Mouse (Mus musculus) myocyte (in vitro differentiated cells): ENCODE results near the gene Camk2d. TPM values are rescaled to one million over a fixed set of nuclear protein-coding genes. Genes with fewer than 3 reads are reported as not detected.

Experiments used
- H3K27me3 ChIP-seq: one replicate; pipeline ENCODE4 v1.6.1; 2011; ENCODE audit not compliant: control insufficient read depth, insufficient read depth, insufficient read length
- H3K36me3 ChIP-seq: one replicate; pipeline ENCODE4 v1.6.1; 2011; ENCODE audit not compliant: control insufficient read depth, insufficient read depth
- H3K4me2 ChIP-seq: one replicate; pipeline ENCODE4 v1.6.1; 2011; ENCODE audit warnings: low read depth, control low read depth
- H3K4me3 ChIP-seq: one replicate; pipeline ENCODE4 v1.5.1; 2011; ENCODE audit warnings: mild to moderate bottlenecking, control low read depth, moderate library complexity
- H3K79me2 ChIP-seq: one replicate; pipeline ENCODE4 v1.6.1; 2011; ENCODE audit not compliant: control insufficient read depth, insufficient read depth
- H3ac ChIP-seq: one replicate; pipeline ENCODE4 v1.6.1; 2011; ENCODE audit not compliant: control insufficient read depth, insufficient read length
- CEBPB ChIP-seq: IDR thresholded peaks from 2 replicates; pipeline ENCODE4 v1.6.1; 2011; ENCODE audit warnings: mild to moderate bottlenecking, moderate library complexity; ENCODE audit not compliant: poor library complexity, insufficient read depth, severe bottlenecking
- E2F4 ChIP-seq: IDR thresholded peaks from one replicate; pipeline ENCODE4 v1.6.1; 2011; ENCODE audit warnings: mild to moderate bottlenecking, control low read depth, moderate library complexity; ENCODE audit not compliant: insufficient read depth
- MAX ChIP-seq: IDR thresholded peaks from one replicate; pipeline ENCODE4 v1.6.1; 2011; ENCODE audit warnings: low read depth, mild to moderate bottlenecking, control low read depth
- MYOD1 ChIP-seq, 3 experiments: IDR thresholded peaks; one replicate each; pipeline ENCODE4 v1.6.1; 2011; ENCODE audit warnings: control low read depth in 2 of 3, low read depth in 2 of 3, mild to moderate bottlenecking in 2 of 3, moderate library complexity in 1 of 3; ENCODE audit not compliant: insufficient read length in 2 of 3, control insufficient read depth in 1 of 3
- MYOG ChIP-seq, 3 experiments: IDR thresholded peaks; one replicate each; pipeline ENCODE4 v1.6.1; 2011; ENCODE audit warnings: control low read depth in 2 of 3, low read depth in 2 of 3, mild to moderate bottlenecking in 2 of 3; ENCODE audit not compliant: insufficient read length in 2 of 3, control insufficient read depth in 1 of 3, insufficient read depth in 1 of 3
- POLR2A ChIP-seq: IDR thresholded peaks from one replicate; pipeline ENCODE4 v1.6.1; 2011; ENCODE audit warnings: low read depth, mild to moderate bottlenecking, control low read depth, moderate library complexity; ENCODE audit not compliant: insufficient read length
- POLR2AphosphoS2 ChIP-seq: IDR thresholded peaks from one replicate; pipeline ENCODE4 v1.6.1; 2011; ENCODE audit warnings: low read depth, control low read depth; ENCODE audit not compliant: insufficient read length
- REST ChIP-seq: IDR thresholded peaks from one replicate; pipeline ENCODE4 v1.6.1; 2011; ENCODE audit warnings: mild to moderate bottlenecking, control low read depth, moderate library complexity; ENCODE audit not compliant: insufficient read depth, insufficient read length
- SRF ChIP-seq: IDR thresholded peaks from one replicate; pipeline ENCODE4 v1.6.1; 2011; ENCODE audit warnings: low read depth; ENCODE audit not compliant: control insufficient read depth, insufficient read length
- TCF12 ChIP-seq: IDR thresholded peaks from one replicate; pipeline ENCODE4 v1.6.1; 2011; ENCODE audit warnings: mild to moderate bottlenecking, control low read depth; ENCODE audit not compliant: poor library complexity, insufficient read depth, severe bottlenecking
- TCF3 ChIP-seq: IDR thresholded peaks from one replicate; pipeline ENCODE4 v1.6.1; 2011; ENCODE audit warnings: low read depth, control low read depth; ENCODE audit not compliant: insufficient read length
- USF1 ChIP-seq: IDR thresholded peaks from one replicate; pipeline ENCODE4 v1.6.1; 2011; ENCODE audit warnings: low read depth, mild to moderate bottlenecking, control low read depth, moderate library complexity
- polyA plus RNA-seq: library from polyadenylated mRNA; unstranded; fragments of >200 nt; fragmentation: generic; extraction: Trizol; gene quantifications from one replicate; pipeline ENCODE4 v1.2.1, GENCODE M21; 2012; ENCODE audit warnings: missing spikeins

Camk2d gene
- polyA plus RNA-seq, 1 experiment = 22.1 TPM

- TF ChIP-seq SRF (no peak), TCF12 (no peak), REST (no peak), E2F4 (no peak), TCF3 (no peak), USF1 (no peak), MYOG (IDR thresholded peaks at IDR 0.05; ENCODE audit: control insufficient read depth in 1 of 3, insufficient read depth in 1 of 3, insufficient read length in 2 of 3, low read depth in 2 of 3) (no peak), POLR2AphosphoS2 (no peak), CEBPB (no peak), POLR2A (no peak), MAX (no peak), MYOD1 (IDR thresholded peaks at IDR 0.05; ENCODE audit: control insufficient read depth in 1 of 3, insufficient read length in 2 of 3, low read depth in 2 of 3) (no peak)
- Histone ChIP-seq H3K4me3 (no peak overlapping the region), H3K27me3 (no peaks in the 10 kb centered on the region), H3K36me3 (no peaks in the 10 kb centered on the region), H3ac (no peak overlapping the region), H3K4me2 (no peak overlapping the region), H3K79me2 (no peaks in the 10 kb centered on the region)
These were observed 20.2 kb upstream of the Camk2d start for GRCm38 (mm10) chr3:126575927-126576326.

GRCm38 (mm10) chr3:126586134-126586533 lies 10.0 kb upstream of the Camk2d start:
- H3K36me3 ChIP-seq = no peaks in the 10 kb centered on the region
- H3K27me3 ChIP-seq = no peaks in the 10 kb centered on the region
- no peak overlapping the region for H3K4me2 ChIP-seq
- no peak overlapping the region for H3ac ChIP-seq
- H3K79me2 ChIP-seq = no peaks in the 10 kb centered on the region
- TF ChIP-seq MAX (no peak), CEBPB (no peak), POLR2AphosphoS2 (no peak), E2F4 (no peak), MYOG (IDR thresholded peaks at IDR 0.05; ENCODE audit: control insufficient read depth in 1 of 3, insufficient read depth in 1 of 3, insufficient read length in 2 of 3, low read depth in 2 of 3) (no peak), MYOD1 (IDR thresholded peaks at IDR 0.05; ENCODE audit: control insufficient read depth in 1 of 3, insufficient read length in 2 of 3, low read depth in 2 of 3) (no peak)
- H3K4me3 ChIP-seq = no peak overlapping the region

- Histone ChIP-seq H3K4me2 (no peak overlapping the region), H3K27me3 (no peaks in the 10 kb centered on the region), H3K4me3 (no peak overlapping the region), H3K79me2 (no peaks in the 10 kb centered on the region), H3ac (no peak overlapping the region), H3K36me3 (no peaks in the 10 kb centered on the region)
- TF ChIP-seq REST (no peak), MYOD1 (IDR thresholded peaks at IDR 0.05; ENCODE audit: control insufficient read depth in 1 of 3, insufficient read length in 2 of 3, low read depth in 2 of 3) (no peak), MAX (no peak), TCF12 (no peak), USF1 (no peak), CEBPB (no peak), POLR2AphosphoS2 (no peak), POLR2A (no peak), TCF3 (no peak), MYOG (IDR thresholded peaks at IDR 0.05; ENCODE audit: control insufficient read depth in 1 of 3, insufficient read depth in 1 of 3, insufficient read length in 2 of 3, low read depth in 2 of 3) (no peak), SRF (no peak), E2F4 (no peak)
These were observed 8.6 kb upstream of the Camk2d start for GRCm38 (mm10) chr3:126587477-126587876.

GRCm38 (mm10) chr3:126589556-126589955 lies 6.5 kb upstream of the Camk2d start:
- H3ac ChIP-seq = no peak overlapping the region
- H3K79me2 ChIP-seq = no peaks in the 10 kb centered on the region
- H3K4me2 ChIP-seq = no peak overlapping the region
- no peaks in the 10 kb centered on the region for H3K27me3 ChIP-seq
- H3K4me3 ChIP-seq = no peak overlapping the region
- no peak for TF ChIP-seq SRF
- no peak for TF ChIP-seq MAX
- TF ChIP-seq USF1 = no peak
- TF ChIP-seq MYOD1 (IDR thresholded peaks at IDR 0.05; ENCODE audit: control insufficient read depth in 1 of 3, insufficient read length in 2 of 3, low read depth in 2 of 3) = no peak
- no peak for TF ChIP-seq TCF3
- TF ChIP-seq E2F4 = no peak
- TF ChIP-seq POLR2A = no peak
- TF ChIP-seq MYOG (IDR thresholded peaks at IDR 0.05; ENCODE audit: control insufficient read depth in 1 of 3, insufficient read depth in 1 of 3, insufficient read length in 2 of 3, low read depth in 2 of 3) = no peak
- no peak for TF ChIP-seq TCF12
- H3K36me3 ChIP-seq = no peaks in the 10 kb centered on the region

GRCm38 (mm10) chr3:126595456-126595855 lies 646 bp upstream of the Camk2d start:
- H3K79me2 ChIP-seq = peaks cover 32% of the 10 kb centered on the region
- peak overlapping the region; percentile 91 for H3K4me2 ChIP-seq
- no peaks in the 10 kb centered on the region for H3K27me3 ChIP-seq
- H3K36me3 ChIP-seq = no peaks in the 10 kb centered on the region
- H3K4me3 ChIP-seq = peak overlapping the region; percentile 83
- no peak for TF ChIP-seq USF1
- TF ChIP-seq TCF3 = no peak
- no peak for TF ChIP-seq POLR2A
- no peak for TF ChIP-seq CEBPB
- TF ChIP-seq E2F4 = no peak
- no peak for TF ChIP-seq REST
- TF ChIP-seq MYOD1 (IDR thresholded peaks at IDR 0.05; ENCODE audit: control insufficient read depth in 1 of 3, insufficient read length in 2 of 3, low read depth in 2 of 3) = no peak
- no peak for TF ChIP-seq MAX
- TF ChIP-seq MYOG (IDR thresholded peaks at IDR 0.05; ENCODE audit: control insufficient read depth in 1 of 3, insufficient read depth in 1 of 3, insufficient read length in 2 of 3, low read depth in 2 of 3) = no peak
- TF ChIP-seq POLR2AphosphoS2 = no peak
- TF ChIP-seq TCF12 = no peak
- TF ChIP-seq SRF = no peak
- H3ac ChIP-seq = no peak overlapping the region
